Mouse (Mus musculus) ES-E14 (cell line): ENCODE data around the gene Lin52.
"Not testable (repeated sequence)": the region's sequence is repeated elsewhere in the genome, so short reads cannot be mapped to it uniquely, and the experiment has no call there.

Source experiments
- HCFC1 ChIP-seq: IDR thresholded peaks from 2 replicates; pipeline ENCODE4 v1.6.1; 2012; ENCODE audit warnings: low read length, inconsistent platforms, borderline replicate concordance; ENCODE audit not compliant: insufficient read depth
- MAFK ChIP-seq: IDR thresholded peaks from 2 replicates; pipeline ENCODE4 v1.6.1; 2014; ENCODE audit warnings: mild to moderate bottlenecking, low read depth, low read length, inconsistent platforms; ENCODE audit not compliant: insufficient read depth
- ZC3H11A ChIP-seq: IDR thresholded peaks from 2 replicates; pipeline ENCODE4 v1.6.1; 2012; ENCODE audit warnings: low read depth, mild to moderate bottlenecking, inconsistent platforms, low read length, borderline replicate concordance
- ZNF384 ChIP-seq: IDR thresholded peaks from 2 replicates; pipeline ENCODE4 v1.6.1; 2012; ENCODE audit warnings: low read depth, low read length, inconsistent platforms

GRCm38 (mm10) chr12:84539537-84539936, 88.3 kb downstream of the Lin52 start:
- not testable (repeated sequence) for TF ChIP-seq HCFC1, MAFK, ZC3H11A
- peak; percentile 73 for TF ChIP-seq ZNF384
